Mouse (Mus musculus) liver, adult 2 months (tissue): ENCODE measurements at regions not wholly inside any gene's neighbourhood (a gene's known extent, or its start where the extent isn't known, plus 50 kb on each side); places are given as distances from the start of the nearest gene placed in this dataset.

Experiments used
- DNase-seq: peaks from one replicate; pipeline ENCODE4 v3.0.0-alpha.2; 2011; ENCODE audit warnings: low read depth, low spot score; ENCODE audit errors: extremely low read depth
- H3K27ac ChIP-seq: fragments of 200-500 bp; replicated peaks from 2 replicates; pipeline ENCODE4 v1.5.1; 2012; ENCODE audit warnings: low read depth, mild to moderate bottlenecking, control low read depth, inconsistent platforms, low read length; ENCODE audit not compliant: insufficient read depth
- H3K27me3 ChIP-seq: fragments of 200-500 bp; 2 replicates; pipeline ENCODE4 v1.6.1; 2012; ENCODE audit warnings: mild to moderate bottlenecking, moderate library complexity, low read length, inconsistent platforms; ENCODE audit not compliant: control insufficient read depth, insufficient read depth
- H3K36me3 ChIP-seq: fragments of 200-500 bp; 2 replicates; pipeline ENCODE4 v1.6.1; 2012; ENCODE audit warnings: low read length, inconsistent platforms; ENCODE audit not compliant: control insufficient read depth, insufficient read depth
- H3K4me1 ChIP-seq: fragments of 200-500 bp; 2 replicates; pipeline ENCODE4 v1.6.1; 2011; ENCODE audit warnings: low read length; ENCODE audit not compliant: control insufficient read depth, insufficient read depth
- H3K4me3 ChIP-seq: fragments of 200-500 bp; 2 replicates; pipeline ENCODE4 v1.5.1; 2011; ENCODE audit warnings: low read depth, mild to moderate bottlenecking, control low read depth, low read length, moderate library complexity; ENCODE audit not compliant: insufficient read depth
- H3K79me2 ChIP-seq: fragments of 200-500 bp; 2 replicates; pipeline ENCODE4 v1.6.1; 2012; ENCODE audit warnings: inconsistent platforms, mild to moderate bottlenecking, low read length, moderate library complexity; ENCODE audit not compliant: control insufficient read depth, insufficient read depth
- H3K9ac ChIP-seq: fragments of 200-500 bp; 2 replicates; pipeline ENCODE4 v1.6.1; 2012; ENCODE audit warnings: low read depth, mild to moderate bottlenecking, control low read depth, inconsistent platforms, low read length
- CTCF ChIP-seq: fragments of 200-500 bp; IDR thresholded peaks from 2 replicates; pipeline ENCODE4 v1.5.1; 2011; ENCODE audit warnings: low read depth, low read length, control low read depth
- POLR2A ChIP-seq: fragments of 200-500 bp; IDR thresholded peaks from 2 replicates; pipeline ENCODE4 v1.6.1; 2011; ENCODE audit warnings: low read length, control low read depth; ENCODE audit not compliant: insufficient read depth; ENCODE audit errors: extremely low read depth
- WGBS: fragments of 180-500 bp; shearing (Covaris S2); methylation state at CpG from one replicate; pipeline ENCODE4 v1.1.7; 2018; 5-methylcytosine and 5-hydroxymethylcytosine counted together

DNA sequence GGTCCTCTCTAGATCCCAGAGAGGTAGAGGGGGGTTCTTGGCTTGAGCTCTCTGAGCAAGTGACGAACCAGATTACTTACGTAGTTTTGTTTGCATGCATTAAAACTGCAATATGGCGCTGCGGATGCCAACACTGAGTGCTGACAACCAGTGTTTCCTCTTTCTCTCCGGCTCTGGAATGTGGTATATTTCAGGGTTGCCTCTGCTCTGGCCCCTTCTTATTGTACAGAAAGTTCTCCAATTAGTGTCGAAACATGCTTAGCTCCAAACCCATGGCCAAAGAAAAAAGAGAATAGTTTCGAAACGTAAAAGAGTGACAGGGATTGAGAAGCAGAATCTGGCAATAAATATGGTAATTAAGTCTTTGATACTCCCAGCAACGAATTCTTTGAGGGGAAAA is 124.8 kb downstream of the Fam84b start:
- H3K27ac ChIP-seq, result no peak overlapping the region
- no peaks in the 10 kb centered on the region for H3K27me3 ChIP-seq
- H3K4me3 ChIP-seq, result no peak overlapping the region
- no peaks in the 10 kb centered on the region for H3K36me3 ChIP-seq
- TF ChIP-seq CTCF (no peak), POLR2A (no peak)
- H3K4me1 ChIP-seq, result no peaks in the 10 kb centered on the region
- 85% methylated on average over 9 of the region's 9 CpGs for WGBS
- H3K79me2 ChIP-seq, result no peaks in the 10 kb centered on the region
- no peak for DNase-seq
- no peak overlapping the region for H3K9ac ChIP-seq

GRCm38 (mm10) chr15:60728337-60728736 is 125.2 kb downstream of the Fam84b start:
- 89% methylated on average over 4 of the region's 4 CpGs for WGBS
- Histone ChIP-seq H3K4me1 (no peaks in the 10 kb centered on the region), H3K9ac (no peak overlapping the region), H3K79me2 (no peaks in the 10 kb centered on the region), H3K27me3 (no peaks in the 10 kb centered on the region), H3K27ac (no peak overlapping the region), H3K4me3 (no peak overlapping the region), H3K36me3 (no peaks in the 10 kb centered on the region)
- DNase-seq, result no peak
- TF ChIP-seq POLR2A (no peak), CTCF (no peak)

GRCm38 (mm10) chr15:60719332-60719731 is 134.2 kb downstream of the Fam84b start:
- 90% methylated on average over 5 of the region's 5 CpGs for WGBS
- H3K27ac ChIP-seq, result no peak overlapping the region

DNA sequence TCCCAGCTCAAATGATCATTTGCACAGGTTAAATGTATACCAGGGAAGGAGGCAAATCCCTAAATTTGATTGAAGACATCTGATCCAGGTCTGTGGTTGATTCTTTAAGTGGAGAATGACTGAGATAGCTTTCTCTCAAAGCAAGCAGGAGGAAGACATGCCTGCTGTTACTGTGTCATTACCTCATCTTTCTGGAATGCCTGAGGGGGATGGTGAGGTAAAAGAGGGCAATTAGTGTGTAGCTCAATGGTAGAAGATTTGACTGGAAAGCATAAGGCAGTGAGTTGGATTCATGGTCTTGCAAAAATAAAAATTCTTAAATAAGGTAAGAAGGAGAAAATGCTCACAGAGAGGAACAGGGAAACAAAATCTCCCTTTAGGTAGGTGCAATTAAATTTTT is 144.9 kb downstream of the Fam84b start:
- DNase-seq, result no peak
- Histone ChIP-seq H3K9ac (no peak overlapping the region), H3K4me3 (no peak overlapping the region), H3K79me2 (no peaks in the 10 kb centered on the region), H3K27ac (no peak overlapping the region), H3K36me3 (no peaks in the 10 kb centered on the region), H3K27me3 (no peaks in the 10 kb centered on the region), H3K4me1 (no peaks in the 10 kb centered on the region)
- TF ChIP-seq POLR2A, result no peak

More at GRCm38 (mm10) chr15:60719332-60719731, 134.2 kb downstream of the Fam84b start:
- H3K4me3 ChIP-seq, result no peak overlapping the region
- TF ChIP-seq POLR2A (no peak), CTCF (no peak)
- H3K79me2 ChIP-seq, result no peaks in the 10 kb centered on the region
- no peak overlapping the region for H3K9ac ChIP-seq
- H3K27me3 ChIP-seq, result no peaks in the 10 kb centered on the region
- no peaks in the 10 kb centered on the region for H3K36me3 ChIP-seq
- H3K4me1 ChIP-seq, result no peaks in the 10 kb centered on the region
- no peak for DNase-seq

DNA sequence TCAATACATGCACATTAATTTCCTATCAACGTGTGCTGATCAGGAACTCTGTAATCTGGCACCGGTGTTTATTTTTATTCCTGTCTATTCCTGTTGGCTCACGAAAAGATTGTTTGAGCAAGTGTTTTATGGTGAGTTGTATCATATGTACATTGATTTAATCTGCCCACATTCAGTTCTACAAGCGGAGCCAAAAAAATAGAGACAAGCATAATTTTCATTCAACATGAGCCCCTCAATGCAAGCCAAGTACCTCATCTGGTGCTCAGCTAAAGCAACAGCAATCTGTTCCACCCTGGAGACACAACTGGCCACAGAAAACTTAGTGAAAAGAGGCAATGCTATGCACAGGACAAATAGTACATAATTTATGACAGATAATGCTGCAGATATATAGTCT is 147.6 kb downstream of the Fam84b start:
- 92% methylated on average over 4 of the region's 4 CpGs for WGBS
- no peaks in the 10 kb centered on the region for H3K4me1 ChIP-seq

GRCm38 (mm10) chr15:60701273-60701672 is 152.3 kb downstream of the Fam84b start:
- no peaks in the 10 kb centered on the region for H3K36me3 ChIP-seq
- H3K4me1 ChIP-seq, result no peaks in the 10 kb centered on the region
- TF ChIP-seq POLR2A, result no peak
- no peak for TF ChIP-seq CTCF
- no peak for DNase-seq
- H3K27me3 ChIP-seq, result no peaks in the 10 kb centered on the region
- H3K4me3 ChIP-seq, result no peak overlapping the region
- no peak overlapping the region for H3K9ac ChIP-seq
- H3K79me2 ChIP-seq, result no peaks in the 10 kb centered on the region
- H3K27ac ChIP-seq, result no peak overlapping the region

More for the DNA sequence above, 147.6 kb downstream of the Fam84b start:
- Histone ChIP-seq H3K27me3 (no peaks in the 10 kb centered on the region), H3K4me3 (no peak overlapping the region), H3K9ac (no peak overlapping the region), H3K36me3 (no peaks in the 10 kb centered on the region), H3K27ac (no peak overlapping the region), H3K79me2 (no peaks in the 10 kb centered on the region)
- no peak for DNase-seq
- TF ChIP-seq POLR2A, result no peak
- no peak for TF ChIP-seq CTCF
